Mouse (Mus musculus) hematopoietic stem cell, adult 5-6 weeks (primary cell): ENCODE results near the gene Actl6a. TPM values are rescaled to one million over a fixed set of nuclear protein-coding genes. Genes with fewer than 3 reads are reported as not detected.

Source experiments
- total RNA-seq: library from RNA; stranded (forward); fragments of 172-1452, 232-1000 nt; gene quantifications from 2 replicates; pipeline ENCODE4 v1.2.3, GENCODE M21; 2017

Gene Actl6a
- total RNA-seq, 1 experiment from 2014 or later: 86.2 TPM

Other genes with a start within 250 kb of the Actl6a start
- gene Kcnmb3, start 214.1 kb upstream of the Actl6a start, total RNA-seq: not detected in 2 replicates
- 45.7 and 72.5 TPM in 2 replicates for gene Zfp639, start 196.0 kb upstream of the Actl6a start, total RNA-seq
- gene Mfn1, start 176.8 kb upstream of the Actl6a start, total RNA-seq: 36.2 and 37.8 TPM in 2 replicates
- gene Gnb4, start 89.7 kb upstream of the Actl6a start, total RNA-seq: 15.7 and 20.7 TPM in 2 replicates
- 86.4 and 127 TPM in 2 replicates for gene Ndufb5, start 30.7 kb downstream of the Actl6a start, total RNA-seq
- 19.0 and 30.9 TPM in 2 replicates for gene Mrpl47, start 31.3 kb downstream of the Actl6a start, total RNA-seq
- gene Usp13, start 111.2 kb downstream of the Actl6a start, total RNA-seq: 0.69 TPM in 1 of 2 replicates, not detected in the other